Mouse (Mus musculus) small intestine, adult 2 months (tissue): ENCODE data around the gene Gm20219. TPM values are rescaled to one million over a fixed set of nuclear protein-coding genes. Genes with fewer than 3 reads are reported as not detected.

ENCODE experiments used
- H3K27ac ChIP-seq: fragments of 200-500 bp; 2 replicates; pipeline ENCODE4 v1.5.1; 2012; ENCODE audit warnings: low read depth, low read length, control low read depth, inconsistent platforms; ENCODE audit not compliant: insufficient read depth
- H3K27me3 ChIP-seq: fragments of 200-500 bp; 2 replicates; pipeline ENCODE4 v1.6.1; 2012; ENCODE audit warnings: mild to moderate bottlenecking, moderate library complexity, low read length, inconsistent platforms; ENCODE audit not compliant: control insufficient read depth, insufficient read depth
- H3K36me3 ChIP-seq: fragments of 200-500 bp; 2 replicates; pipeline ENCODE4 v1.6.1; 2012; ENCODE audit warnings: mild to moderate bottlenecking, low read length, control low read depth, inconsistent platforms; ENCODE audit not compliant: control insufficient read depth, insufficient read depth
- H3K4me1 ChIP-seq: fragments of 200-500 bp; 2 replicates; pipeline ENCODE4 v1.6.1; 2012; ENCODE audit warnings: low read length, inconsistent platforms, mixed read lengths; ENCODE audit not compliant: control insufficient read depth, insufficient read depth, insufficient read length
- H3K4me3 ChIP-seq: fragments of 200-500 bp; 2 replicates; pipeline ENCODE4 v1.5.1; 2012; ENCODE audit warnings: low read depth, mild to moderate bottlenecking, control low read depth, inconsistent platforms, low read length, moderate library complexity
- CTCF ChIP-seq: fragments of 200-500 bp; IDR thresholded peaks from 2 replicates; pipeline ENCODE4 v1.5.1; 2012; ENCODE audit warnings: low read depth, mild to moderate bottlenecking, control low read depth, inconsistent platforms, low read length, moderate library complexity, mixed read lengths; ENCODE audit not compliant: insufficient replicate concordance, insufficient read length; ENCODE audit errors: extremely low read depth
- POLR2A ChIP-seq: fragments of 200-500 bp; IDR thresholded peaks from 2 replicates; pipeline ENCODE4 v1.6.1; 2012; ENCODE audit warnings: low read depth, mild to moderate bottlenecking, control low read depth, inconsistent platforms, low read length, moderate library complexity
- WGBS: fragments of 180-500 bp; shearing (Covaris S2); methylation state at CpG from one replicate; pipeline ENCODE4 v1.1.7; 2018; 5-methylcytosine and 5-hydroxymethylcytosine counted together
- polyA plus RNA-seq: library from polyadenylated mRNA; depleted of rRNA; stranded (reverse); fragments of >200 nt; gene quantifications from 2 replicates; pipeline ENCODE4 v1.2.3, GENCODE M21; 2012

The Gm20219 gene
- polyA plus RNA-seq, 1 experiment, result 2.7 TPM

- 90% methylated on average over 4 of the region's 4 CpGs for WGBS
- no peaks in the 10 kb centered on the region for H3K27me3 ChIP-seq
- TF ChIP-seq CTCF (no peak), POLR2A (no peak)
- no peak overlapping the region for H3K4me3 ChIP-seq
- H3K4me1 ChIP-seq, result peaks cover 15% of the 10 kb centered on the region; the same call in 1 of the 2 replicates
- peaks cover 83% of the 10 kb centered on the region for H3K36me3 ChIP-seq
- no peak overlapping the region for H3K27ac ChIP-seq
These were observed 16.1 kb upstream of the Gm20219 start for GRCm38 (mm10) chr17:56570287-56570686.

GRCm38 (mm10) chr17:56567370-56567769 is 13.2 kb upstream of the Gm20219 start:
- WGBS, result 84% methylated on average over 4 of the region's 4 CpGs
- TF ChIP-seq POLR2A (no peak), CTCF (no peak)
- Histone ChIP-seq H3K27me3 (no peaks in the 10 kb centered on the region), H3K4me1 (no peaks in the 10 kb centered on the region; the same call in 1 of the 2 replicates), H3K36me3 (peaks cover 91% of the 10 kb centered on the region), H3K27ac (no peak overlapping the region), H3K4me3 (no peak overlapping the region)

DNA sequence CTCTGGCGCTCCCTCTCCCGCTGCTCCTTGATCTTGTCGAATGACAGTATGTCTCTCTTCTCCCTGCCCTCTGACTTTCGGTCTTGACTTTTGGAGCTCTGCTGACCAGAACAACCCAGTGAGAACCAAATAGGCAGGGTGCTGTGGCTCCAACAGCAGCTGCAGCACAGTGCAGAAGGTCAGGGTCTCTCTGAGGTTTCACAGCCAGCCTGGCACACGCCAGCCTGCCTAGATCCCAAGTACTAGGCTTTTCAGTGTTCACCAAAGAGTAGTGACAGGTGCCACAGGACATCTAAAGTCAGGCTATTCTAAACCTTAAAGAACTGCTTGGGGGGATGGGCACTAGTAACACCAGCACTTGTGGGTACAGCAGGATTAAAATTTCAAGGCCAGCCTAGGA is 12.7 kb upstream of the Gm20219 start:
- Histone ChIP-seq H3K36me3 (peaks cover 95% of the 10 kb centered on the region), H3K4me1 (no peaks in the 10 kb centered on the region), H3K27me3 (no peaks in the 10 kb centered on the region), H3K27ac (no peak overlapping the region), H3K4me3 (no peak overlapping the region)
- 95% methylated on average over 5 of the region's 5 CpGs for WGBS
- TF ChIP-seq CTCF, result no peak
- TF ChIP-seq POLR2A, result no peak

DNA sequence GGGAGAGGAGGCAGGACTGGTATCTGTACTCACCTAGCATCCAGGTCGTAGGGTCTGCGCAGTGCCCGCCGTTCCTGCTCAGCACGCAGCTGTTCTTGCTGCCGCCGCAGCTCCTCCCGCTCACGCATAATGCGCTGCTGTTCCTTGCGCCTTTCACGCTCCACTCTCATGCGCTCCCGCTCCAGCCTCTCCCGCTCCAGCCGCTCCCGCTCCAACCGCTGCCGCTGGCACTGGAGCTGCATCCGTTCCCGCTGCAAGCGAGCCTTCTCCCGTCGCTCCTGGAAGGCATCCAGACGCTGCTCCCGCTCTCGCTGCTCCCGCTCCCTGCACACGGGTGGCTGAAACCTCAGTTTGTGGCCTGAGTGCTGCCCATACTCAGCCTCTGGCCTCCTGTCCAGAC is 12.1 kb upstream of the Gm20219 start:
- Histone ChIP-seq H3K36me3 (peaks cover 97% of the 10 kb centered on the region), H3K27me3 (no peaks in the 10 kb centered on the region), H3K4me3 (no peak overlapping the region), H3K4me1 (no peaks in the 10 kb centered on the region), H3K27ac (no peak overlapping the region)
- WGBS, result 92% methylated on average over 29 of the region's 29 CpGs
- no peak for TF ChIP-seq CTCF
- no peak for TF ChIP-seq POLR2A

DNA sequence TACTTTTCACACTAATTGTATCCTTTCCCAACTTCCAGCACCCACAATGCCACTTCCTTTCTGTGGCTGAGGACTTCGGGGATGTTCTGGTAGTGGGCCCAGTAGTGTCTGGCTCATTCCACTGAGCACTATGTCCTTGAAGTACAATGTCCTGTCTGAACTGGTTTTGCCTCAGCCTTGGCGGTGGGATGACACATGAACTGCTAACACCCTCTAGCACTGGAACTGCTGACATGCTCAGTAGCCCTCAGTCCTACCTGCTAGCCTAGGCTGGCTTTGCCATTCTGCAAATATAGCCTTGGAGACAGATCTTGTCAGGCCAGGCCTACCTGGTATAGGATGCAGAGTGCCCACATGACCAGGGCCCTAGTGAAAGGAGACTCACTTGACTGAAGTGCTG is 7.7 kb upstream of the Gm20219 start:
- no peak overlapping the region for H3K4me3 ChIP-seq
- TF ChIP-seq POLR2A, result no peak
- TF ChIP-seq CTCF, result no peak
- WGBS, result 83% methylated on average over 2 of the region's 2 CpGs
- H3K27me3 ChIP-seq, result no peaks in the 10 kb centered on the region
- no peak overlapping the region for H3K27ac ChIP-seq
- no peaks in the 10 kb centered on the region for H3K4me1 ChIP-seq
- H3K36me3 ChIP-seq, result peaks cover 61% of the 10 kb centered on the region

GRCm38 (mm10) chr17:56560131-56560530 is 5.9 kb upstream of the Gm20219 start:
- H3K36me3 ChIP-seq, result peaks cover 43% of the 10 kb centered on the region
- TF ChIP-seq POLR2A, result no peak
- no peak for TF ChIP-seq CTCF
- H3K4me3 ChIP-seq, result no peak overlapping the region
- no peaks in the 10 kb centered on the region for H3K27me3 ChIP-seq
- 63% methylated on average over 1 of the region's 1 CpGs for WGBS
- H3K27ac ChIP-seq, result no peak overlapping the region
- no peaks in the 10 kb centered on the region for H3K4me1 ChIP-seq

GRCm38 (mm10) chr17:56559386-56559785 is 5.2 kb upstream of the Gm20219 start:
- no peak for TF ChIP-seq CTCF
- TF ChIP-seq POLR2A, result no peak
- H3K27me3 ChIP-seq, result no peaks in the 10 kb centered on the region
- peaks cover 3% of the 10 kb centered on the region; the same call in 1 of the 2 replicates for H3K4me1 ChIP-seq
- 60% methylated on average over 3 of the region's 3 CpGs for WGBS
- no peak overlapping the region for H3K27ac ChIP-seq
- H3K36me3 ChIP-seq, result peaks cover 36% of the 10 kb centered on the region
- H3K4me3 ChIP-seq, result no peak overlapping the region

DNA sequence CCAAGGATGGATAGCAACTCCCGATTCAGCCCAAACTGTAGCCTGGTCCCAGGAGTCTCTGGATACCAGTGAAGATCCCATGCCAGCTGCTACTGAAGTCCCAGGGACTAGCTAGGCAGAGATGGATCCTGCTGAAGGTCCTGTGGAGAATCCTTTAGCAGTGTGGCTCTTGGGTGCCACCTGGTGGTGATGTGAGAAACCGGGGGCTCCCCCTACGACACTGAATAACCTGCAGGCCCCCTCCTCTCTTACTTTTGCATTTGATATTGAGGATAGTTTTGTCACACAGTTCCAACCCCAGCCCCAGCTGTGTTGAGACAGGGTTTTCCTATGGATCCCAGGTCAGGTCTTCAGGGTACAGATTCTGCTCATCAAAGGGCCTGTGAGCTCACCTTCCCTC is 4.3 kb upstream of the Gm20219 start:
- Histone ChIP-seq H3K27ac (no peak overlapping the region), H3K4me3 (no peak overlapping the region), H3K4me1 (peaks cover 11% of the 10 kb centered on the region), H3K36me3 (peaks cover 26% of the 10 kb centered on the region), H3K27me3 (no peaks in the 10 kb centered on the region)
- whole genome bisulfite sequencing, result 20% methylated on average over 3 of the region's 3 CpGs
- TF ChIP-seq POLR2A (no peak), CTCF (peak; percentile 91; the same call in 1 of the 2 replicates)
